Mouse (Mus musculus): ENCODE results near the gene Pdzrn4. TPM values are rescaled to one million over a fixed set of nuclear protein-coding genes. Genes with fewer than 3 reads are reported as not detected.

The Pdzrn4 gene
- total and polyA plus RNA-seq, 3 experiments, result not detected

DNA sequence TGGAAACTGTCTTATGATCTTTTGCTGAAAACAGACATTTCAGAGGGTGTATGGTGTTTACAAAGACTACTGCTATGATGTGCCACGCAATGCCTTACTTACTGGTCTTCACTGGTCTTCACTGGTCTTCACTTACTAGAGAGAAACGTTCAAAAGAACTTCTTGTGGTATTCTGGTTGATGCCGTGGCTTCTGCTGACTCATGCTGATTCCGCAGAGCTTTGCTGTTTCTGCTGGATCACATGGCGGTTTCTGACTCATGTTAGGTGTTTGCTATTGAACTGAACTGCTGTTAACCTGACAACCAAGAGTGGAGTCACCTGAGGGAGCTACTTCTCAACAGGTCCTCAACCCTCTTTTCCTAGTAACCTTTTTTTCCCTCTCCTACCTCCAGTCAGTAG lies 1.9 kb upstream of the Pdzrn4 start:
- Histone ChIP-seq H3K27me3 (ENCODE audit: control insufficient read depth in 1 of 2, insufficient read depth in 2 of 2, low read length in 2 of 2) (no peaks in the 10 kb centered on the region), H3K79me2 (ENCODE audit: control insufficient read depth, insufficient read depth, low read length, poor library complexity) (no peaks in the 10 kb centered on the region), H3K4me3 (ENCODE audit: control insufficient read depth in 1 of 2, insufficient read depth in 1 of 2, low read depth in 2 of 2, low read length in 2 of 2) (no peak overlapping the region), H3K27ac (ENCODE audit: control insufficient read depth, low read depth, low read length) (no peak overlapping the region), H3K9me3 (replicated peaks; ENCODE audit: insufficient read depth, low read length) (no peaks in the 10 kb centered on the region), H3K4me1 (ENCODE audit: control insufficient read depth in 1 of 2, insufficient read depth in 2 of 2, low read length in 2 of 2) (no peaks in the 10 kb centered on the region), H3K36me3 (ENCODE audit: control insufficient read depth in 1 of 2, insufficient read depth in 2 of 2, low read length in 2 of 2) (no peaks in the 10 kb centered on the region), H3K9ac (ENCODE audit: control insufficient read depth, low read depth, low read length, poor library complexity, severe bottlenecking) (no peak overlapping the region)
- no peak for TF ChIP-seq HCFC1 (IDR thresholded peaks at IDR 0.05; ENCODE audit: low read depth, low read length)
- TF ChIP-seq POLR2AphosphoS5 (IDR thresholded peaks at IDR 0.05; ENCODE audit: borderline replicate concordance, low read depth, low read length), result no peak
- no peak for TF ChIP-seq BHLHE40 (IDR thresholded peaks at IDR 0.05; ENCODE audit: borderline replicate concordance, low read depth, low read length)
- no peak for TF ChIP-seq SMC3 (IDR thresholded peaks at IDR 0.05; ENCODE audit: low read depth, low read length)
- no peak for TF ChIP-seq E2F4 (IDR thresholded peaks at IDR 0.05; ENCODE audit: borderline replicate concordance, low read depth, low read length)
- no peak for TF ChIP-seq UBTF (IDR thresholded peaks at IDR 0.05; ENCODE audit: borderline replicate concordance, insufficient read depth, low read depth, low read length)
- TF ChIP-seq SIN3A (IDR thresholded peaks at IDR 0.05; ENCODE audit: low read length), result no peak
- no peak for TF ChIP-seq CHD1 (IDR thresholded peaks at IDR 0.05; ENCODE audit: low read depth, low read length)
- no peak for TF ChIP-seq USF2 (IDR thresholded peaks at IDR 0.05; ENCODE audit: borderline replicate concordance in 1 of 2, insufficient read depth in 1 of 2, low read depth in 1 of 2, low read length in 2 of 2)
- no peak for TF ChIP-seq MYC (IDR thresholded peaks at IDR 0.05; ENCODE audit: low read depth, low read length)
- no peak for TF ChIP-seq TAL1 (IDR thresholded peaks at IDR 0.05; ENCODE audit: low read length)
- no peak for TF ChIP-seq POLR2A (IDR thresholded peaks at IDR 0.05; ENCODE audit: control insufficient read depth in 1 of 2, insufficient read depth in 1 of 2, low read depth in 1 of 2, low read length in 2 of 2, poor library complexity in 1 of 2)
- no peak for DNase-seq (ENCODE audit: low read depth, low spot score)

DNA sequence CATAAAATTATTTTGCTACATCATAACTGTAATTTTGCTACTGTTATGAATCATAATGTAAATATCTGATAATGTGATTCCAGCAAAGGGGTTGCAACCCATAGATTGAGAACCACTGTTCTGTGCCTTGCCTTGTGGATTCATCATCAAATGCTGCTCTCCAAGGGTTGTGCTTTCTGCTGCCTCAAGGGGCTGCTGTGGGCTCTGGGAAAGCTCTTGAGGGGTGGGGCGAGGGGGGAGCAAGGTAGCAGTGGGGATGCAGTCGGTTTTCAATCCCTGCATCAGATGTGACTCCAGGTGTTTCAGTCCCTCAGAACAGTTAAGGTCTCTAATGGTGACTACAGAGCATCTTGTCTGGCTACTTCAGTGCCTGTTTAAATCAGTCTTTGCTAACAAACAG lies 2.1 kb downstream of the Pdzrn4 start:
- H3K4me3 ChIP-seq (ENCODE audit: control insufficient read depth in 1 of 2, insufficient read depth in 1 of 2, low read depth in 2 of 2, low read length in 2 of 2), result no peak overlapping the region
- no peaks in the 10 kb centered on the region for H3K27me3 ChIP-seq (ENCODE audit: control insufficient read depth in 1 of 2, insufficient read depth in 2 of 2, low read length in 2 of 2)
- no peaks in the 10 kb centered on the region for H3K79me2 ChIP-seq (ENCODE audit: control insufficient read depth, insufficient read depth, low read length, poor library complexity)
- TF ChIP-seq SIN3A (IDR thresholded peaks at IDR 0.05; ENCODE audit: low read length), result no peak
- TF ChIP-seq RCOR1 (IDR thresholded peaks at IDR 0.05; ENCODE audit: low read depth, low read length), result no peak
- TF ChIP-seq MXI1 (IDR thresholded peaks at IDR 0.05; ENCODE audit: low read depth, low read length), result no peak
- TF ChIP-seq ELF1 (IDR thresholded peaks at IDR 0.05; ENCODE audit: low read depth, low read length), result no peak
- TF ChIP-seq HCFC1 (IDR thresholded peaks at IDR 0.05; ENCODE audit: low read depth, low read length), result no peak
- TF ChIP-seq RAD21 (IDR thresholded peaks at IDR 0.05; ENCODE audit: low read depth, low read length), result no peak
- no peak for TF ChIP-seq SMC3 (IDR thresholded peaks at IDR 0.05; ENCODE audit: low read depth, low read length)
- TF ChIP-seq POLR2AphosphoS2 (IDR thresholded peaks at IDR 0.05; ENCODE audit: low read length), result no peak
- no peak for TF ChIP-seq EP300 (IDR thresholded peaks at IDR 0.05; ENCODE audit: low read depth in 1 of 2, low read length in 2 of 2)
- no peak for TF ChIP-seq MAX (IDR thresholded peaks at IDR 0.05; ENCODE audit: low read length)
- TF ChIP-seq TCF12 (IDR thresholded peaks at IDR 0.05; ENCODE audit: low read depth, low read length), result no peak
- no peak for TF ChIP-seq NELFE (IDR thresholded peaks at IDR 0.05; ENCODE audit: low read depth, low read length)
- no peak for TF ChIP-seq ZNF384 (IDR thresholded peaks at IDR 0.05; ENCODE audit: low read depth, low read length)
- no peak for TF ChIP-seq UBTF (IDR thresholded peaks at IDR 0.05; ENCODE audit: borderline replicate concordance, insufficient read depth, low read depth, low read length)
- TF ChIP-seq ZKSCAN1 (IDR thresholded peaks at IDR 0.05; ENCODE audit: low read depth, low read length), result no peak
- no peak for TF ChIP-seq USF2 (IDR thresholded peaks at IDR 0.05; ENCODE audit: borderline replicate concordance in 1 of 2, insufficient read depth in 1 of 2, low read depth in 1 of 2, low read length in 2 of 2)
- TF ChIP-seq POLR2A (IDR thresholded peaks at IDR 0.05; ENCODE audit: control insufficient read depth in 1 of 2, insufficient read depth in 1 of 2, low read depth in 1 of 2, low read length in 2 of 2, poor library complexity in 1 of 2), result no peak
- TF ChIP-seq MYB (IDR thresholded peaks at IDR 0.05; ENCODE audit: low read depth, low read length), result no peak
- no peak overlapping the region for H3K27ac ChIP-seq (ENCODE audit: control insufficient read depth, low read depth, low read length)
- DNase-seq (ENCODE audit: low read depth, low spot score), result no peak
- no peaks in the 10 kb centered on the region for H3K36me3 ChIP-seq (ENCODE audit: control insufficient read depth in 1 of 2, insufficient read depth in 2 of 2, low read length in 2 of 2)
- no peaks in the 10 kb centered on the region for H3K4me1 ChIP-seq (ENCODE audit: control insufficient read depth in 1 of 2, insufficient read depth in 2 of 2, low read length in 2 of 2)
- no peaks in the 10 kb centered on the region for H3K9me3 ChIP-seq (replicated peaks; ENCODE audit: insufficient read depth, low read length)
- H3K9ac ChIP-seq (ENCODE audit: control insufficient read depth, low read depth, low read length, poor library complexity, severe bottlenecking), result no peak overlapping the region

Data from MEL (cell line).